Mouse (Mus musculus) stomach, postnatal 0 days (tissue): ENCODE measurements around the gene C1ql4.

ENCODE experiments used
- CTCF ChIP-seq: IDR thresholded peaks from 2 replicates; pipeline ENCODE4 v1.5.1; 2016; ENCODE audit warnings: antibody characterized with exemption, low read depth, mild to moderate bottlenecking, moderate library complexity
- EP300 ChIP-seq: optimal IDR thresholded peaks from 2 replicates; pipeline ENCODE3; 2016; ENCODE audit warnings: antibody characterized with exemption

DNA sequence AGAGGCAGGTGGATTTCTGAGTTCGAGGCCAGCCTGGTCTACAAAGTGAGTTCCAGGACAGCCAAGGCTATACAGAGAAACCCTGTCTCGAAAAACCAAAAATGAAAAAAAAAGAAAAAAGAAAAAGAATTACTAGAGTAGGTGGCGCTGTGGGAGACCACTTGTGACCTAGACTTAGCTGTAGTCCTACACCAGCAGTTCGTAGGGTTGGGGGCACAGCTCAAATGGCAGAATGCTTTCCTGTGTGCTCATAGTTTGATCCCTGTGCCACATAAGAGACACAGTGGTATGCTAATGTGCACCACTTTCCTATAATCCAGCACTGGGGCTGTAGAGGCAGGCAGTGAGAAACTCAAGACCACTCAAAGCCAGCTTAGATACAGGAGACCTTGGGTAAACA is 48.3 kb downstream of the C1ql4 start:
- TF ChIP-seq CTCF (no peak), EP300 (no peak)
